Mouse (Mus musculus) MEL (cell line): Measurements from ENCODE around the gene Pabpc1l. TPM values are rescaled to one million over a fixed set of nuclear protein-coding genes. Genes with fewer than 3 reads are reported as not detected.

ENCODE experiments used
- DNase-seq: peaks from one replicate; pipeline ENCODE4 v3.0.0; 2011; ENCODE audit warnings: low read depth, low spot score
- H3K27ac ChIP-seq: 2 replicates; pipeline ENCODE4 v1.5.1; 2012; ENCODE audit warnings: low read depth, mild to moderate bottlenecking, control low read depth, low read length, moderate library complexity; ENCODE audit not compliant: control insufficient read depth
- H3K27me3 ChIP-seq, 2 experiments: fragments of 150-350 bp in 1 of 2; sonication (generic) in 1 of 2; 2 replicates each; pipeline ENCODE4 v1.6.1; 2012; ENCODE audit warnings: low read length in 2 of 2, mild to moderate bottlenecking in 2 of 2, improper control_type of control experiment in 1 of 2, moderate library complexity in 1 of 2; ENCODE audit not compliant: insufficient read depth in 2 of 2, control insufficient read depth in 1 of 2
- H3K36me3 ChIP-seq, 2 experiments: 2 replicates each; pipeline ENCODE4 v1.6.1; 2012 to 2014; ENCODE audit warnings: low read length in 2 of 2, improper control_type of control experiment in 1 of 2, inconsistent platforms in 1 of 2, mild to moderate bottlenecking in 1 of 2; ENCODE audit not compliant: insufficient read depth in 2 of 2, control insufficient read depth in 1 of 2
- H3K4me1 ChIP-seq, 2 experiments: fragments of 150-350 bp in 1 of 2; sonication (generic) in 1 of 2; 2 replicates each; pipeline ENCODE4 v1.6.1; 2012; ENCODE audit warnings: low read length in 2 of 2, improper control_type of control experiment in 1 of 2, mild to moderate bottlenecking in 1 of 2; ENCODE audit not compliant: insufficient read depth in 2 of 2, control insufficient read depth in 1 of 2
- H3K4me3 ChIP-seq, 2 experiments: fragments of 150-350 bp in 1 of 2; sonication (generic) in 1 of 2; 2 replicates each; pipeline ENCODE4 v1.5.1; 2012; ENCODE audit warnings: low read depth in 2 of 2, low read length in 2 of 2, mild to moderate bottlenecking in 2 of 2, moderate library complexity in 2 of 2, control low read depth in 1 of 2, improper control_type of control experiment in 1 of 2; ENCODE audit not compliant: control insufficient read depth in 1 of 2, insufficient read depth in 1 of 2
- H3K79me2 ChIP-seq: 2 replicates; pipeline ENCODE4 v1.6.1; 2012; ENCODE audit warnings: mild to moderate bottlenecking, low read length, moderate library complexity; ENCODE audit not compliant: control insufficient read depth, poor library complexity, insufficient read depth
- H3K9ac ChIP-seq: 2 replicates; pipeline ENCODE4 v1.6.1; 2012; ENCODE audit warnings: low read depth, mild to moderate bottlenecking, control low read depth, low read length, moderate library complexity; ENCODE audit not compliant: control insufficient read depth, poor library complexity, severe bottlenecking
- H3K9me3 ChIP-seq: fragments of 150-350 bp; sonication (generic); replicated peaks from 2 replicates; pipeline ENCODE4 v1.6.1; 2012; ENCODE audit warnings: mild to moderate bottlenecking, low read length, improper control_type of control experiment, moderate library complexity; ENCODE audit not compliant: insufficient read depth
- BHLHE40 ChIP-seq: IDR thresholded peaks from 2 replicates; pipeline ENCODE4 v1.6.1; 2012; ENCODE audit warnings: low read depth, mild to moderate bottlenecking, inconsistent platforms, low read length, improper control_type of control experiment, borderline replicate concordance
- CHD1 ChIP-seq: IDR thresholded peaks from 2 replicates; pipeline ENCODE4 v1.6.1; 2012; ENCODE audit warnings: low read depth, mild to moderate bottlenecking, inconsistent platforms, low read length, improper control_type of control experiment
- CTCF ChIP-seq, 3 experiments: IDR thresholded peaks in 2 of 3; conservative IDR thresholded peaks in 1 of 3; 2 replicates each; pipeline ENCODE4 v1.5.1; 2011 to 2012; ENCODE audit warnings: low read length in 3 of 3, low read depth in 2 of 3, mild to moderate bottlenecking in 2 of 3, improper control_type of control experiment in 1 of 3, inconsistent platforms in 1 of 3, mixed read lengths in 1 of 3, moderate library complexity in 1 of 3; ENCODE audit not compliant: control insufficient read depth in 1 of 3, insufficient read depth in 1 of 3, poor library complexity in 1 of 3, severe bottlenecking in 1 of 3
- E2F4 ChIP-seq: IDR thresholded peaks from 2 replicates; pipeline ENCODE4 v1.6.1; 2011; ENCODE audit warnings: low read depth, low read length, improper control_type of control experiment, borderline replicate concordance
- ELF1 ChIP-seq: IDR thresholded peaks from 2 replicates; pipeline ENCODE4 v1.6.1; 2014; ENCODE audit warnings: low read depth, mild to moderate bottlenecking, inconsistent platforms, low read length, improper control_type of control experiment, moderate library complexity
- ETS1 ChIP-seq: IDR thresholded peaks from 2 replicates; pipeline ENCODE4 v1.6.1; 2012; ENCODE audit warnings: low read depth, mild to moderate bottlenecking, inconsistent platforms, low read length, improper control_type of control experiment, moderate library complexity
- GABPA ChIP-seq: IDR thresholded peaks from 2 replicates; pipeline ENCODE4 v1.6.1; 2012; ENCODE audit warnings: low read depth, mild to moderate bottlenecking, inconsistent platforms, low read length, improper control_type of control experiment, moderate library complexity
- GATA1 ChIP-seq: IDR thresholded peaks from 2 replicates; pipeline ENCODE4 v1.6.1; 2011; ENCODE audit warnings: low read depth, low read length, improper control_type of control experiment
- HCFC1 ChIP-seq: IDR thresholded peaks from 2 replicates; pipeline ENCODE4 v1.6.1; 2012; ENCODE audit warnings: low read depth, mild to moderate bottlenecking, inconsistent platforms, low read length, improper control_type of control experiment, moderate library complexity
- JUND ChIP-seq: IDR thresholded peaks from 2 replicates; pipeline ENCODE4 v1.6.1; 2011; ENCODE audit warnings: low read depth, mild to moderate bottlenecking, improper control_type of control experiment, low read length
- KAT2A ChIP-seq: conservative IDR thresholded peaks from 2 replicates; pipeline ENCODE4 v1.6.1; 2012; ENCODE audit warnings: low read depth, low read length, improper control_type of control experiment, inconsistent platforms
- MAZ ChIP-seq: IDR thresholded peaks from 2 replicates; pipeline ENCODE4 v1.6.1; 2012; ENCODE audit warnings: low read depth, mild to moderate bottlenecking, inconsistent platforms, low read length, improper control_type of control experiment
- NELFE ChIP-seq: IDR thresholded peaks from 2 replicates; pipeline ENCODE4 v1.6.1; 2011; ENCODE audit warnings: low read depth, low read length, improper control_type of control experiment
- NRF1 ChIP-seq: IDR thresholded peaks from 2 replicates; pipeline ENCODE4 v1.6.1; 2014; ENCODE audit warnings: low read depth, mild to moderate bottlenecking, inconsistent platforms, low read length, improper control_type of control experiment, moderate library complexity; ENCODE audit not compliant: poor library complexity, insufficient read depth, severe bottlenecking
- POLR2A ChIP-seq, 2 experiments: IDR thresholded peaks; 2 replicates each; pipeline ENCODE4 v1.6.1; 2011 to 2012; ENCODE audit warnings: low read length in 2 of 2, mild to moderate bottlenecking in 2 of 2, control low read depth in 1 of 2, improper control_type of control experiment in 1 of 2, low read depth in 1 of 2, moderate library complexity in 1 of 2; ENCODE audit not compliant: control insufficient read depth in 1 of 2, insufficient read depth in 1 of 2, poor library complexity in 1 of 2
- POLR2AphosphoS5 ChIP-seq: IDR thresholded peaks from 2 replicates; pipeline ENCODE4 v1.6.1; 2012; ENCODE audit warnings: low read depth, borderline replicate concordance, mild to moderate bottlenecking, inconsistent platforms, low read length, moderate library complexity, mixed read lengths
- RAD21 ChIP-seq: IDR thresholded peaks from 2 replicates; pipeline ENCODE4 v1.6.1; 2011; ENCODE audit warnings: mild to moderate bottlenecking, low read depth, low read length, improper control_type of control experiment
- RCOR1 ChIP-seq: IDR thresholded peaks from 2 replicates; pipeline ENCODE4 v1.6.1; 2012; ENCODE audit warnings: low read depth, mild to moderate bottlenecking, inconsistent platforms, low read length, improper control_type of control experiment
- SIN3A ChIP-seq: IDR thresholded peaks from 2 replicates; pipeline ENCODE4 v1.6.1; 2012; ENCODE audit warnings: low read length, improper control_type of control experiment, inconsistent platforms
- SMC3 ChIP-seq: IDR thresholded peaks from 2 replicates; pipeline ENCODE4 v1.6.1; 2011; ENCODE audit warnings: low read depth, low read length, improper control_type of control experiment
- TBP ChIP-seq: IDR thresholded peaks from 2 replicates; pipeline ENCODE4 v1.8.0; 2011; ENCODE audit warnings: low read depth, low read length, improper control_type of control experiment
- TCF12 ChIP-seq: IDR thresholded peaks from 2 replicates; pipeline ENCODE4 v1.6.1; 2014; ENCODE audit warnings: low read depth, mild to moderate bottlenecking, inconsistent platforms, low read length, improper control_type of control experiment, moderate library complexity
- UBTF ChIP-seq: IDR thresholded peaks from 2 replicates; pipeline ENCODE4 v1.6.1; 2012; ENCODE audit warnings: low read depth, mild to moderate bottlenecking, inconsistent platforms, low read length, improper control_type of control experiment, moderate library complexity, borderline replicate concordance; ENCODE audit not compliant: insufficient read depth
- USF1 ChIP-seq: IDR thresholded peaks from 2 replicates; pipeline ENCODE4 v1.6.1; 2014; ENCODE audit warnings: low read depth, mild to moderate bottlenecking, inconsistent platforms, low read length, improper control_type of control experiment, moderate library complexity
- ZMIZ1 ChIP-seq: IDR thresholded peaks from 2 replicates; pipeline ENCODE4 v1.6.1; 2012; ENCODE audit warnings: low read depth, mild to moderate bottlenecking, inconsistent platforms, low read length, improper control_type of control experiment, moderate library complexity
- ZNF384 ChIP-seq: IDR thresholded peaks from 2 replicates; pipeline ENCODE4 v1.6.1; 2012; ENCODE audit warnings: low read depth, mild to moderate bottlenecking, inconsistent platforms, low read length, improper control_type of control experiment
- polyA plus RNA-seq, 2 experiments: library from polyadenylated mRNA; stranded (reverse) in 1 of 2; unstranded in 1 of 2; fragments of >175 nt in 1 of 2; fragments of >200 nt in 1 of 2; gene quantifications; 2 replicates each; pipeline versions ENCODE4 v1.2.1 to v1.2.4; 2012; ENCODE audit warnings: low replicate concordance in 2 of 2, low read depth in 1 of 2; ENCODE audit not compliant: insufficient read length in 2 of 2, insufficient read depth in 1 of 2, missing spikeins in 1 of 2
- total RNA-seq: library from RNA; depleted of rRNA; stranded (reverse); fragments of 300-350 nt; gene quantifications from 2 replicates; pipeline ENCODE4 v1.2.3, GENCODE M21; 2012

Pabpc1l gene
- total and polyA plus RNA-seq, 3 experiments, result 0.27 to 0.40 TPM; not detected in 1

DNA sequence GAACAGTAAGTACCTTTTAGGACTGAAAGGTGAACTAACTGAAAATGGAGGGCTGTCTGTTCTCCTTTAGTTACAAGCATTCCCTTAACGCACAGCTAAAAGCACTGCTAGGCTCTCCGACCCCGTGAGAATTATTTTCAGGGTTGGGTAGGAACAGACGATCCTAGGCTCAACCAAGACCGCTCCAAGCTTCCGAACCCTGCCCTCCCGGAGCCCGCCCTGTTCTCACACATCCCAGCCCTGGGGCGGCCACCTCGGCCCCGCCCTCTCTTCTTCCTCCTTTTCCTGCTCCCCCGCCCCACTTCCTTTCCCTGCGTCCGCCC, 30.6 kb upstream of the Pabpc1l start, which contains the start of gene Ywhab:
Gene Ywhab (plus strand): TSS at position 307 of the 323 bp plus-strand sequence.
- Histone ChIP-seq H3K36me3 (peaks cover 9 to 27% of the 10 kb centered on the region in 2 experiments), H3K9me3 (no peaks in the 10 kb centered on the region), H3K4me1 (peaks cover 3 to 14% of the 10 kb centered on the region in 2 experiments), H3K9ac (peak within 1 kb of the TSS; percentile 99), H3K4me3 (peak within 1 kb of the TSS; percentile 96 to 98), H3K79me2 (peaks cover 39% of the 10 kb centered on the region), H3K27ac (peak within 1 kb of the TSS; percentile 83), H3K27me3 (no peaks in the 10 kb centered on the region)
- DNase-seq, result no peak
- no peak for TF ChIP-seq KAT2A
- TF ChIP-seq TBP, result 0 out of 2 replicates have a peak, but pooled peaks have one; percentile 40
- no peak for TF ChIP-seq GABPA
- TF ChIP-seq ETS1, result 0 out of 2 replicates have a peak, but pooled peaks have one; percentile 7
- peak; percentile 27; the same call in 1 of the 2 replicates for TF ChIP-seq TCF12
- 0 out of 2 replicates have a peak, but pooled peaks have one; percentile 6 for TF ChIP-seq NELFE
- peak; percentile 4 to 72; a peak in 2 of 4 replicates for TF ChIP-seq POLR2A (IDR thresholded peaks at IDR 0.05; ENCODE audit: control insufficient read depth in 1 of 2, insufficient read depth in 1 of 2, low read depth in 1 of 2, low read length in 2 of 2, poor library complexity in 1 of 2)
- TF ChIP-seq MAZ, result peak; percentile 93; the same call in 1 of the 2 replicates

DNA sequence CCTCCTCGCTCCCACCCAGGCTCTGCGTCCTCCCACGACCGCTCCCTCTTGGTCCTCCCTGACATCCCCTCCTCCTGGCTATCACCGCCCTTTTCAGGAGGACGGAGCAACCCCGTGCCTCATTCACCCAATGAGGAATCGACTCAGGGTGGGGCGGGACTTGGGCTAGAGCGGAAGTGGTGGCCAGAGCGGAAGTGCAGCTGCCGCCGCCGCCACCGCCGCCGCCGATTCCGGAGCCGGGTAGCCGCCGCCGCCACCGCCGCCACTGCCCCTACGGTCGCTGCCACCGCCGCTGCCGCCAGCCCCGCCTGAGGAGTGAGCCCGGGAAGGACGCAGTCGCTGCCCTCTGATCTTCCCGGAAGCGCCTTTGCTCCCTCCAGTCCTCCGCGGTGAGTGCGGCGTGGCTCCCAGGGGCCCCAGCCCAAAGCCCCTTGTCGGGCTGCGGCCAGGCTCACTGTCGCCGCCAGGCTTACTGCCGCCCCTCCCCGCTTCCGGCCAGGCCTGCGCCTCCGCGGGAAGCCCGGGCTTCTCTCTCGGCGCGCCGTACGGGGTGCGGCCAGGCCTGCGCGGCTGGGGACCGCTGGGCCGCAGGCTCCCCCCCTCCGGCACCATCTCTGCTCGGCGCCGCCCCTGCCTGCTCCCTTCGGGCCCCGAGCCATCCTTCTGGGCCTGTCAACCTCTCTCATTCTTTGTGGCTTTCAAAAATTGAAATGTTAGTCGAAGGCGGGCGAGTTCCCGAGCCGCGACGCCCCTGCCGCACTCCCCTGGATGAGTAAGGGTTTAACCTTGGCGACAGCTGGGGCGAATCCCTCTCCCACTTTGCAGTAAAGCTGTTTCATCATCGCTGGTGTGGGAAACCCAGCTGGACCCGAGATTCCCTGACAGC, 30.0 kb upstream of the Pabpc1l start:
- peak overlapping the region; percentile 96 to 98 for H3K4me3 ChIP-seq
- no peaks in the 10 kb centered on the region for H3K27me3 ChIP-seq
- H3K9me3 ChIP-seq, result no peaks in the 10 kb centered on the region
- peaks cover 44% of the 10 kb centered on the region for H3K79me2 ChIP-seq
- H3K36me3 ChIP-seq, result peaks cover 12 to 29% of the 10 kb centered on the region in 2 experiments
- peak overlapping the region; percentile 83 for H3K27ac ChIP-seq
- peaks cover 3 to 14% of the 10 kb centered on the region in 2 experiments for H3K4me1 ChIP-seq
- DNase-seq, result peak; percentile 99
- H3K9ac ChIP-seq, result peak overlapping the region; percentile 99
- peak; percentile 78 for TF ChIP-seq ELF1
- TF ChIP-seq GATA1, result no peak
- peak; percentile 75 for TF ChIP-seq SIN3A
- no peak for TF ChIP-seq POLR2AphosphoS5
- no peak for TF ChIP-seq GABPA
- TF ChIP-seq ZMIZ1, result peak; percentile 30; the same call in 1 of the 2 replicates
- TF ChIP-seq RCOR1, result no peak
- peak; percentile 45 to 75; a peak in 3 of 4 replicates for TF ChIP-seq POLR2A (IDR thresholded peaks at IDR 0.05; ENCODE audit: control insufficient read depth in 1 of 2, insufficient read depth in 1 of 2, low read depth in 1 of 2, low read length in 2 of 2, poor library complexity in 1 of 2)
- TF ChIP-seq SMC3, result no peak
- peak; percentile 50; the same call in 1 of the 2 replicates for TF ChIP-seq NELFE
- TF ChIP-seq HCFC1, result peak; percentile 79
- TF ChIP-seq UBTF, result 0 out of 2 replicates have a peak, but pooled peaks have one; percentile 74
- no peak for TF ChIP-seq JUND
- TF ChIP-seq NRF1, result peak; percentile 35; the same call in 1 of the 2 replicates
- TF ChIP-seq RAD21, result no peak
- peak; percentile 91 for TF ChIP-seq USF1
- no peak for TF ChIP-seq ZNF384
- TF ChIP-seq E2F4, result no peak
- no peak for TF ChIP-seq CTCF (IDR thresholded peaks at IDR 0.05 in 2 of 3, conservative IDR thresholded peaks at IDR 0.05 in 1 of 3; ENCODE audit: control insufficient read depth in 1 of 3, insufficient read depth in 1 of 3, low read depth in 2 of 3, low read length in 3 of 3, poor library complexity in 1 of 3, severe bottlenecking in 1 of 3)
- TF ChIP-seq ETS1, result no peak
- TF ChIP-seq BHLHE40, result no peak
- 0 out of 2 replicates have a peak, but pooled peaks have one; percentile 74 for TF ChIP-seq CHD1
- no peak for TF ChIP-seq TBP
- no peak; the same call in none of the 2 replicates for TF ChIP-seq MAZ
- no peak for TF ChIP-seq KAT2A
